Mouse (Mus musculus): ENCODE results near the gene Trp53inp2. TPM values are rescaled to one million over a fixed set of nuclear protein-coding genes. Genes with fewer than 3 reads are reported as not detected.

Trp53inp2 gene
- 154 TPM in 1 of 2 replicates, not detected in the other for polyA plus RNA-seq (2012; ENCODE audit: insufficient read depth, insufficient read length, low replicate concordance, missing spikeins)

DNA sequence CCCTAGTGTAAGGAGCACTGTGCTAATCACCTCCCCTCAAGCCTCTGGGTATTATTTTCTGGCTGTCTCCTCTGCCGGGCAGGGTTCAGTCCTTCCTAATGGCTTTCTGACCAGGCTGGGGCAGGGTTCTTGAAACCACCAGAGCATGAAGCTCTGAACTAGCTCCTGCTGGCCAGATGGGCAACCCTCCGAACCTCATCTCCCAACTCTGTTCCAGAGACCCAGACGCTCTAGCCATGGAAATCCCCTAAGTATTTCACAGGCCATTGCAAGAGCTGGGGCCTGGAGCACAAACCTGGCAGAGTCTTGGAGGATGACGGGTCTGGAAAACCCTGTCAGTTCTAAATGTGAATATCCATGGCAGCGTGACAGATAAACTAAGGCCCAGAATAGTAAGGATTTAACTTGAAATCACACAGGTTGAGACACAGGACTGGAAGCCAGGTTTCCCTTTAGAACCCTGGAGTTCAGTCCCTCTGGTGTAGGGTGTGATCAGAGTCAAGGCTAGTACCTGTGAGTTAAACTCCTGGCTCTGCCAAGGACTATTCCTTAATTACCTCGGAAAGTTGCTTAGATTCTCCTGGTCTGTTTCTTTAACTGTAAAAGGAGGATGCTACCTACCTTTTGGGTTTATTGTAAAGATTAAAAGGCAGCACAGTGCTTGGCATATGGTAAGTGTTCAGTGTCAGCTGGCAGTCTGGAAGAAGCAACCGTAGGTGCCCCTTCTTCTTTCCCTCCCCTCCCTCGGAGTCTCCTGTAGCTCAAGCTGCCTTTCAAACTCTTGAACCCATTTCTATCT is at the start of gene Trp53inp2:
TSS of gene Trp53inp2 (plus strand) at position 799 of the 799 bp plus-strand sequence.
- Histone ChIP-seq H3K4me3 (ENCODE audit: insufficient read depth, low read depth, low read length) (peak within 1 kb of the TSS; percentile 80), H3K27ac (ENCODE audit: insufficient read depth, low read depth, low read length) (peak within 1 kb of the TSS; percentile 99), H3K4me1 (ENCODE audit: control insufficient read depth, insufficient read depth, low read length) (peaks cover 7% of the 10 kb centered on the region)
- TF ChIP-seq POLR2A (IDR thresholded peaks at IDR 0.05; ENCODE audit: insufficient read depth, low read depth, low read length), result no peak
- TF ChIP-seq CTCF (IDR thresholded peaks at IDR 0.05; ENCODE audit: insufficient read depth, low read depth, low read length), result no peak
- WGBS, result 57% methylated on average over 8 of the region's 8 CpGs

DNA sequence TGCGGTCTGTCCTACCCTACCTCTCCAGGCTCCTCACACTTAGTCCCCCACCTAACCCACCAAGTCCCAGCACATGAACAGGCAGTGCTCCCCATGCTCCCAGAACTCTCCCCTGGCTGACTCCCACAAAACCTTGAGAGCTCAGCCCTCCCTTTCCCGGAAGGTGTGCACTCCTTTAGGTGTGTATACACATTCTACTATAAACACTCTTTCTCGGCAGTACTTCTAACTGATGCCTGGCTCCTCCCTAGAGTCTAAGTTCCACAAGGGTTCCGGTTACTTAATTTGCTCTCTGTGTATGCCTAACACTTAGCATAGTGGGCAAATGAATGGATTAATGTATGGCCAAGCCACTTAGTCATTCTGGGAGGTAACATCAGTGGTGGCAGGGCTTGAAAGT is 49.5 kb upstream of the Trp53inp2 start:
- Histone ChIP-seq H3K4me1 (ENCODE audit: control insufficient read depth, insufficient read depth, low read length) (no peaks in the 10 kb centered on the region), H3K4me3 (ENCODE audit: insufficient read depth, low read depth, low read length) (no peak overlapping the region), H3K27ac (ENCODE audit: insufficient read depth, low read depth, low read length) (no peak overlapping the region)
- WGBS, result 91% methylated on average over 4 of the region's 4 CpGs
- TF ChIP-seq CTCF (IDR thresholded peaks at IDR 0.05; ENCODE audit: insufficient read depth, low read depth, low read length) (no peak), POLR2A (IDR thresholded peaks at IDR 0.05; ENCODE audit: insufficient read depth, low read depth, low read length) (no peak)

DNA sequence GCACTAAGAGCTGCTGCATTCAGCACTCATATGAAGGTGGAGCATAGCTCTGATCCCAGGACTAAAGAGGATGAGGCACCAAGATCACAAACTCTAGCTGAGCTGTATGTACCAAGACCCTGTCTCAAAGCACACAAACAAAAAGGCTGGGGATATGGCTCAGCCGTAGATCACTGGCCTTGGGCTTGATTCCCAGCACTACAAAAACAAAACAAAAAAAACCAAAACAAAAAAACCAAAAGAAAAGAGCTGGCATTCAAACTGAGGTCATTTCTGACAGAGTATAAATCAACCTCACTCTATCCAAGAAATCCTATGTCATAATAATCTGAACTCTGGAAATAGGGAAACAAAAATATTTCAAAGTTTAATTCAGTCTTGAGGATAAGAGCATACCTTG is 47.4 kb upstream of the Trp53inp2 start:
- TF ChIP-seq CTCF (IDR thresholded peaks at IDR 0.05; ENCODE audit: insufficient read depth, low read depth, low read length), result no peak
- TF ChIP-seq POLR2A (IDR thresholded peaks at IDR 0.05; ENCODE audit: insufficient read depth, low read depth, low read length), result no peak
- WGBS, result 77% methylated on average over 1 of the region's 1 CpGs
- no peak overlapping the region for H3K4me3 ChIP-seq (ENCODE audit: insufficient read depth, low read depth, low read length)

DNA sequence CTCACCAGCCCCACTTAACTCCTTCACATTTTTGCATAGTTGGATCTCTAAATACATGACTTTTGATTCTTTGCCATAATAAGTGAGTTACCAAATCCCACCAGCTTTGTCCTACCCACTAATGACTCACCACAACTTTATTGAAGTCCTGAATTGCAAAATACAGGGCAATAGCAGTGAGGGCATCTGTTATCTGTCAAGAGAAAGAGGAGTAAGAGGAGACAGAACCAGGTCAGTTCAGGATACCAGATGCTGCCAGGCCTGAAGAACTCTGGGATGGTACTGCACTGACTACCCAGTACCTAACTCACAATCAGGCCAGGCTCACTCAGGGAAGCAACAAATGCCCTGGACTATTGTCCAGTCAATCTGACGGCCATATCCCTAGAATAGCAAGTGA is 45.6 kb upstream of the Trp53inp2 start:
- 85% methylated on average over 1 of the region's 1 CpGs for WGBS
- H3K4me1 ChIP-seq (ENCODE audit: control insufficient read depth, insufficient read depth, low read length), result no peaks in the 10 kb centered on the region
- H3K4me3 ChIP-seq (ENCODE audit: insufficient read depth, low read depth, low read length), result no peak overlapping the region
- no peak for TF ChIP-seq CTCF (IDR thresholded peaks at IDR 0.05; ENCODE audit: insufficient read depth, low read depth, low read length)
- TF ChIP-seq POLR2A (IDR thresholded peaks at IDR 0.05; ENCODE audit: insufficient read depth, low read depth, low read length), result no peak
- no peak overlapping the region for H3K27ac ChIP-seq (ENCODE audit: insufficient read depth, low read depth, low read length)

More for the DNA sequence above, 47.4 kb upstream of the Trp53inp2 start:
- Histone ChIP-seq H3K4me1 (ENCODE audit: control insufficient read depth, insufficient read depth, low read length) (no peaks in the 10 kb centered on the region), H3K27ac (ENCODE audit: insufficient read depth, low read depth, low read length) (no peak overlapping the region)

DNA sequence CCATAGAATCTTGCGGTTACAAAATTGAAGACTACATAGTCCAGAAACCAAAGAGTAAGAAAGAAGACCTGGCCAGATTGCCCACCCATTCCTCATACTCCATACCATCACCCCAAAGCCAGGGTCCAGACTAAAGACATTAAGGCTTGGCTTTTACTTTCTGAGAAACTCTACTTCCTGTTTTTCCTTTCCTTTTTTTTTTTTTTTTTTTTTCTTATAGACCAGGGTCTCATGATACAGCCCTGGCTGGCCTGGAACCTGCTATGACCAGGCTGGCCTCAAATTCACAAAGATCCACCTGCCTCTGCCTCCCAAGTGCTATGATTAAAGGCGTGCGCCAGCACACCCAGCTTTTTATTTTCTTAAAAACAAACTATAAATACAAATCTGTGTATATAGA is 44.6 kb upstream of the Trp53inp2 start:
- no peak overlapping the region for H3K27ac ChIP-seq (ENCODE audit: insufficient read depth, low read depth, low read length)
- H3K4me3 ChIP-seq (ENCODE audit: insufficient read depth, low read depth, low read length), result no peak overlapping the region
- 95% methylated on average over 3 of the region's 3 CpGs for WGBS
- no peaks in the 10 kb centered on the region for H3K4me1 ChIP-seq (ENCODE audit: control insufficient read depth, insufficient read depth, low read length)
- no peak for TF ChIP-seq CTCF (IDR thresholded peaks at IDR 0.05; ENCODE audit: insufficient read depth, low read depth, low read length)
- no peak for TF ChIP-seq POLR2A (IDR thresholded peaks at IDR 0.05; ENCODE audit: insufficient read depth, low read depth, low read length)

DNA sequence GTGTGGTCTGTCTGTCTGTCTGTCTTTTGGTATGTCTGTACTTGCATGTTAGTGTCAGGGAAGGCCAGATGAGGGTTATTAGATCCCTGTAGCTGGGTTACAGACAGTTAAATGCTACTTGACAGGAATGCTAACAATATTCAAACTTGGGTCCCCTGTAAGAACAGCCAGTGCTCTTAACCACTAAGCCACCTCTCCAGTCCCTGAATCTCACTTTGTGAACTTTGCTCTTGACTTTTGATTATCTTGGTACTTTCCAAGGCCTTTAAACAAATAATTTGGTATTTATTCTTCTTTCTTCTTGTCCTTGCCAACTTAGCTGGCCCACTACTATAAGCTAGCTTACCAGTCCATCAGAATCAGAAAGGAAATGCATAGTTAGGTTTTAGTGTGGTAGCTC is 40.7 kb upstream of the Trp53inp2 start:
- no peaks in the 10 kb centered on the region for H3K4me1 ChIP-seq (ENCODE audit: control insufficient read depth, insufficient read depth, low read length)
- TF ChIP-seq POLR2A (IDR thresholded peaks at IDR 0.05; ENCODE audit: insufficient read depth, low read depth, low read length), result no peak
- TF ChIP-seq CTCF (IDR thresholded peaks at IDR 0.05; ENCODE audit: insufficient read depth, low read depth, low read length), result no peak
- no peak overlapping the region for H3K4me3 ChIP-seq (ENCODE audit: insufficient read depth, low read depth, low read length)
- H3K27ac ChIP-seq (ENCODE audit: insufficient read depth, low read depth, low read length), result no peak overlapping the region

DNA sequence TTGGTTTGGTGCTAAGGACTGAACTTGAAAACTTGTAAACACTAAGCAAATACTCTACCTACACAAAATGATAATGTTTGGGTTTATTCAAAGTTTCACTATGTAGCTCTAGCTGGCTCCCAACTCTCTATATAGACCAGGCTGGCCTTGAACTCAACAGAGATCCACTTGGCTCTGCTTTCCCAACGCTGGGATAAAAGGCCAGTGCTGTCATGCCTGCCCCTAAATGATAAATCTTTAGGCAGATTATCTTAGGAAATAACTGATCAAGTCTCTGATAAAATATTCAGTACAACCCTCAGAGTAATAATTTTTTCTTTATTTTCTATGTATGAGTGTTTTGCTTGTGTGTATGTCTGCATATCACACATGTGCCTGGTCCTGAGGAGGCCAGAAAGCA is 34.2 kb upstream of the Trp53inp2 start:
- Histone ChIP-seq H3K4me3 (ENCODE audit: insufficient read depth, low read depth, low read length) (no peak overlapping the region), H3K27ac (ENCODE audit: insufficient read depth, low read depth, low read length) (no peak overlapping the region), H3K4me1 (ENCODE audit: control insufficient read depth, insufficient read depth, low read length) (no peaks in the 10 kb centered on the region)
- WGBS, result 82% methylated on average over 1 of the region's 1 CpGs
- no peak for TF ChIP-seq CTCF (IDR thresholded peaks at IDR 0.05; ENCODE audit: insufficient read depth, low read depth, low read length)
- no peak for TF ChIP-seq POLR2A (IDR thresholded peaks at IDR 0.05; ENCODE audit: insufficient read depth, low read depth, low read length)

DNA sequence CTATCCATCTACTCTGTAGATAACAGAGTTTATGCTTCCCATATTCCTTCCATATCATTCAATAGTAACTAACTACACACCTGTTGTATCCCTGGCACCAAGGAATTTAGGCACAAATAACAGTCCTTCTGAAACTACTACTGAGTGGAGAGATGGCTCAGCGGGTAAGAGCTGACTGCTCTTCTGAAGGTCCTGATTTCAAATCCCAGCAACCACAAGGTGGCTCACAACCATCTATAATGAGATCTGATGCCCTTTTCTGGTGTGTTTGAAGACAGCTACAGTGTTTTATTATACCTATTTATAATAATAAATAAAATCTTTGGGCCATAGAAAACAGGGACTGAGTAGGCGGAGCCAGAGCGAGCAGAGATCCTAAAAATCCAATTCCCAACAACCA is 26.5 kb upstream of the Trp53inp2 start:
- Histone ChIP-seq H3K27ac (ENCODE audit: insufficient read depth, low read depth, low read length) (no peak overlapping the region), H3K4me3 (ENCODE audit: insufficient read depth, low read depth, low read length) (no peak overlapping the region), H3K4me1 (ENCODE audit: control insufficient read depth, insufficient read depth, low read length) (no peaks in the 10 kb centered on the region)
- 92% methylated on average over 3 of the region's 3 CpGs for WGBS
- no peak for TF ChIP-seq CTCF (IDR thresholded peaks at IDR 0.05; ENCODE audit: insufficient read depth, low read depth, low read length)
- no peak for TF ChIP-seq POLR2A (IDR thresholded peaks at IDR 0.05; ENCODE audit: insufficient read depth, low read depth, low read length)

DNA sequence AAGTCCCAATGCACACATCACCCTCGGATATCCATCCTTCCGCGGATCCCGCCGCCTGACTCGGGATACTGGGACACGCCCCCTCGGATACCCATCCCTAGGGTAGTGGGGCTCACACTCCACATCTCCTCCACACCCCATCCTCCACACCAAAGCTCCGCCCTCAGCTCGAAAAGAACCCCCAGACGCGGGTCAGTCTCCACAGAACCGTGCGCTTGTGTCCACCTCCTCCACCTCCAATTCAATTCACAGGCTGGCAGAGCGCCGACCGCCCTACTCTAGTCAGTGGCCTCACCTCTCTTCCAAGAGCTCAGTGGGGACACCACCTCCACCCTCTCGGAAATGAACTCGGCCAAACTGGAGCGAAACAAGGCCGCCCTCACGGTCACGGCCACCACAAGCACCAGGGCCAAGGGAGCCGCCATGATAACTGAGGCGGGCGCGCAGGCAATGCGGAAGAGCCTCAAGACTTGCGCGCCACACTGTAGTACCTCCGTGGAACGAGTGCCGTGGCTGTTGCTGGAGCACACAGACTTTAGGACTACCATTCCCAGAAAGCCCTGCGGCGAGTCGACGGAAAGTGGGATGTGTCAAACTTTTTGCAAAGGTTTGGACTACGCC is 23.8 kb upstream of the Trp53inp2 start, which contains the start of gene Pigu:
TSS of gene Pigu (minus strand) at position 460 of the 621 bp plus-strand sequence.
- under 1% methylated on average over 38 of the region's 38 CpGs for WGBS
- Histone ChIP-seq H3K27ac (ENCODE audit: insufficient read depth, low read depth, low read length) (peak within 1 kb of the TSS; percentile 54; the same call in 1 of the 2 replicates), H3K4me1 (ENCODE audit: control insufficient read depth, insufficient read depth, low read length) (no peaks in the 10 kb centered on the region), H3K4me3 (ENCODE audit: insufficient read depth, low read depth, low read length) (peak within 1 kb of the TSS; percentile 91)
- TF ChIP-seq POLR2A (IDR thresholded peaks at IDR 0.05; ENCODE audit: insufficient read depth, low read depth, low read length) (no peak), CTCF (IDR thresholded peaks at IDR 0.05; ENCODE audit: insufficient read depth, low read depth, low read length) (no peak)

All from olfactory bulb, adult 2 months (tissue).